In genomic region chr3:84036866-84037265, GRCm38 (mm10) we compare ENCODE assay signal across 15 mouse cellular contexts. TPM values are rescaled to one million over a fixed set of nuclear protein-coding genes. Genes with fewer than 3 reads are reported as not detected.
DNase-seq lines count a peak whose midpoint lies in the region; ATAC-seq lines count a peak whose summit lies in the region.
"Had no signal": no experiment of that assay in that cellular context is flagged by ENCODE, and none has a peak within 500 bp of the region (broad histone marks: within the 10 kb centered on the region; RNA-seq: fewer than 3 reads in every experiment).

No protein-coding gene starts in this region.

- H3K4me3 ChIP-seq in midbrain, embryonic 13.5 days (replicated peaks): 0 out of 2 replicates have a peak overlapping the region, but pooled peaks have one; percentile 1
- H3K4me3 ChIP-seq in midbrain, embryonic 10.5 days: no peak overlapping the region
- peak overlapping the region; percentile 88 for H3K4me3 ChIP-seq in liver, embryonic 12.5 days
- H3K4me3 ChIP-seq in kidney, embryonic 16.5 days (ENCODE audit: low read length): no peak overlapping the region
- H3K4me3 ChIP-seq: embryonic facial prominence, embryonic 13.5 days had no signal

- DNase-seq in midbrain, embryonic 10.5 days (ENCODE audit: low spot score): no peak
- DNase-seq in spleen, postnatal 10 days (ENCODE audit: low spot score in 2 of 2): peak; percentile 44 to 69
- no peak for DNase-seq in thymus, postnatal 25 days
- DNase-seq in kidney, adult 9 months: no peak
- DNase-seq: adrenal gland, adult 2 months; cerebellum, adult 11 months; gastrocnemius, postnatal 36 days; heart, postnatal 36 days had no signal

- peaks cover 2% of the 10 kb centered on the region; the same call in 1 of the 2 replicates for H3K27me3 ChIP-seq in midbrain, embryonic 13.5 days
- peaks cover 10% of the 10 kb centered on the region for H3K27me3 ChIP-seq in midbrain, embryonic 10.5 days (ENCODE audit: low read depth, poor library complexity, severe bottlenecking)
- no peaks in the 10 kb centered on the region for H3K27me3 ChIP-seq in liver, embryonic 12.5 days (replicated peaks)
- no peaks in the 10 kb centered on the region for H3K27me3 ChIP-seq in kidney, embryonic 16.5 days (ENCODE audit: insufficient read depth, low read length)
- H3K27me3 ChIP-seq: embryonic facial prominence, embryonic 13.5 days had no signal

- ATAC-seq in midbrain, embryonic 13.5 days: no peak
- ATAC-seq in activated CD4-positive, CD25-positive, alpha-beta regulatory T cell, adult 4 months: peak; percentile 25
- ATAC-seq in liver, embryonic 12.5 days: peak; percentile 53
- no peak for ATAC-seq in kidney, embryonic 16.5 days (ENCODE audit: low FRiP score, low TSS enrichment)

- peak overlapping the region; percentile 87 for H3K4me2 ChIP-seq in midbrain, embryonic 13.5 days (replicated peaks)
- peak overlapping the region; percentile 97 for H3K4me2 ChIP-seq in liver, embryonic 12.5 days
- H3K4me2 ChIP-seq in kidney, embryonic 16.5 days (replicated peaks; ENCODE audit: low read depth, low read length): no peak overlapping the region

- 96% methylated on average over 4 of the region's 4 CpGs for WGBS in midbrain, embryonic 13.5 days
- WGBS in midbrain, embryonic 10.5 days: 96% methylated on average over 4 of the region's 4 CpGs
- 23% methylated on average over 4 of the region's 4 CpGs for WGBS in liver, embryonic 12.5 days (ENCODE audit: insufficient replicate concordance)
- 94% methylated on average over 4 of the region's 4 CpGs for WGBS in kidney, embryonic 16.5 days

- peaks cover 70% of the 10 kb centered on the region for H3K4me1 ChIP-seq in midbrain, embryonic 13.5 days (replicated peaks)
- H3K4me1 ChIP-seq in midbrain, embryonic 10.5 days: peaks cover 56% of the 10 kb centered on the region
- peaks cover 79% of the 10 kb centered on the region for H3K4me1 ChIP-seq in liver, embryonic 12.5 days
- H3K4me1 ChIP-seq in kidney, embryonic 16.5 days (ENCODE audit: insufficient read depth, low read length): peaks cover 12% of the 10 kb centered on the region

- no peak overlapping the region for H3K9ac ChIP-seq in midbrain, embryonic 13.5 days (replicated peaks)
- H3K9ac ChIP-seq in liver, embryonic 12.5 days: peak overlapping the region; percentile 97
- H3K9ac ChIP-seq in kidney, embryonic 16.5 days (replicated peaks; ENCODE audit: low read length): no peak overlapping the region
- H3K9ac ChIP-seq: embryonic facial prominence, embryonic 13.5 days had no signal

- no peaks in the 10 kb centered on the region for H3K9me3 ChIP-seq in midbrain, embryonic 13.5 days
- no peaks in the 10 kb centered on the region for H3K9me3 ChIP-seq in midbrain, embryonic 10.5 days (replicated peaks)
- no peaks in the 10 kb centered on the region for H3K9me3 ChIP-seq in liver, embryonic 12.5 days (replicated peaks)
- H3K9me3 ChIP-seq in kidney, embryonic 16.5 days (ENCODE audit: low read length): no peaks in the 10 kb centered on the region
- H3K9me3 ChIP-seq: embryonic facial prominence, embryonic 13.5 days; G1E; limb, embryonic 10.5 days had no signal

- no peaks in the 10 kb centered on the region for H3K36me3 ChIP-seq in midbrain, embryonic 13.5 days
- H3K36me3 ChIP-seq in midbrain, embryonic 10.5 days: peaks cover 38% of the 10 kb centered on the region
- peaks cover 17% of the 10 kb centered on the region for H3K36me3 ChIP-seq in liver, embryonic 12.5 days
- no peaks in the 10 kb centered on the region for H3K36me3 ChIP-seq in kidney, embryonic 16.5 days (ENCODE audit: insufficient read depth, low read length)
- H3K36me3 ChIP-seq: embryonic facial prominence, embryonic 13.5 days had no signal

- H3K27ac ChIP-seq in midbrain, embryonic 13.5 days: no peak overlapping the region
- no peak overlapping the region for H3K27ac ChIP-seq in midbrain, embryonic 10.5 days (replicated peaks)
- peak overlapping the region; percentile 97 for H3K27ac ChIP-seq in liver, embryonic 12.5 days
- no peak overlapping the region for H3K27ac ChIP-seq in kidney, embryonic 16.5 days (ENCODE audit: low read length)
- H3K27ac ChIP-seq: embryonic facial prominence, embryonic 13.5 days; limb, embryonic 10.5 days had no signal

RNA-seq across cellular contexts. Expression of gene Tmem131l, which starts 3.1 kb away (rescaled TPM):
- polyA plus RNA-seq in midbrain, embryonic 13.5 days (2015; fragmentation: Nextera tagmentation; extraction: Ambion mirVana): 81.1 and 91.8 TPM in 2 replicates
- polyA plus RNA-seq in midbrain, embryonic 10.5 days (2016; fragmentation: Nextera tagmentation; extraction: Ambion mirVana): 59.4 and 68.0 TPM in 2 replicates
- polyA plus RNA-seq in activated CD4-positive, CD25-positive, alpha-beta regulatory T cell, adult 4 months (2017; shearing (Covaris generic)): 10 to 100 TPM; 28.5 to 36.1 TPM
- 30.3 and 32.0 TPM in 2 replicates for polyA plus RNA-seq in liver, embryonic 12.5 days (2016; fragmentation: Nextera tagmentation; extraction: Ambion mirVana)
- 33.5 and 35.1 TPM in 2 replicates for polyA plus RNA-seq in kidney, embryonic 16.5 days (2015; fragmentation: Nextera tagmentation; extraction: Ambion mirVana)

Comparison
In these comparisons a context has a peak if more than half of its experiments do, and no peak if none do; other contexts are left out.
1. H3K4me3 ChIP-seq: peak in midbrain, embryonic 13.5 days (single experiment) and liver, embryonic 12.5 days (single experiment); none in midbrain, embryonic 10.5 days (single experiment) and kidney, embryonic 16.5 days (single experiment).
2. ATAC-seq: peak in activated CD4-positive, CD25-positive, alpha-beta regulatory T cell, adult 4 months (single experiment) and liver, embryonic 12.5 days (single experiment); none in midbrain, embryonic 13.5 days (single experiment) and kidney, embryonic 16.5 days (single experiment).
3. DNase-seq: peak in spleen, postnatal 10 days (2 of 2); none in midbrain, embryonic 10.5 days (single experiment), thymus, postnatal 25 days (single experiment) and kidney, adult 9 months (single experiment).